Mouse (Mus musculus): ENCODE results near the gene Ptpn11.
"Not testable (repeated sequence)": the region's sequence is repeated elsewhere in the genome, so short reads cannot be mapped to it uniquely, and the experiment has no call there.

DNA sequence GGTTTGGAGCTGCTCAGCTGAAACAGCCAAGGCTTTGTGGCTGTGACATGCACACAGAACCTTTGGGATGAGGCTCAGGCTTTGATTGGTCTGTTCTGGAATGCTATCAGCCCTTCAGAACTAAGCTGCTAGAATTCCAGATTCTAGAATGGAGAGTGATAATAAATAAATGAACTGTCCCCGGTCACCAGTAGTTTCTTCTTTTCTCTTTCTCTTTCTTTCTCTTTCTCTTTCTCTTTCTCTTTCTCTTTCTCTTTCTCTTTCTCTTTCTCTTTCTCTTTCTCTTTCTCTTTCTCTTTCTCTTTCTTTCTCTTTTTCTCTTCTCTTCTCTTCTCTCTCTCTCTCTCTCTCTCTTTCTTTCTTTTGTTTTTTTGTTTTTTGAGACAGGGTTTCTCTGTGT, 36.1 kb upstream of the Ptpn11 start:
- not testable (repeated sequence) for TF ChIP-seq CTCF (IDR thresholded peaks at IDR 0.05; ENCODE audit: control insufficient read depth, insufficient read depth, insufficient replicate concordance, low read depth, low read length); POLR2A (IDR thresholded peaks at IDR 0.05; ENCODE audit: control insufficient read depth, low read depth, low read length)

Data from testis, adult 2 months (tissue).